Mouse (Mus musculus) testis, postnatal 10 days (tissue): ENCODE results near the gene Stk10.
A peak's percentile ranks its signal among the peaks of the same experiment; 100 is the strongest.
"Not testable (repeated sequence)": the region's sequence is repeated elsewhere in the genome, so short reads cannot be mapped to it uniquely, and the experiment has no call there.

Source experiments
- DNase-seq: peaks from one replicate; pipeline ENCODE4 v3.0.0; 2021; ENCODE audit warnings: low spot score

Gene Stk10

DNA sequence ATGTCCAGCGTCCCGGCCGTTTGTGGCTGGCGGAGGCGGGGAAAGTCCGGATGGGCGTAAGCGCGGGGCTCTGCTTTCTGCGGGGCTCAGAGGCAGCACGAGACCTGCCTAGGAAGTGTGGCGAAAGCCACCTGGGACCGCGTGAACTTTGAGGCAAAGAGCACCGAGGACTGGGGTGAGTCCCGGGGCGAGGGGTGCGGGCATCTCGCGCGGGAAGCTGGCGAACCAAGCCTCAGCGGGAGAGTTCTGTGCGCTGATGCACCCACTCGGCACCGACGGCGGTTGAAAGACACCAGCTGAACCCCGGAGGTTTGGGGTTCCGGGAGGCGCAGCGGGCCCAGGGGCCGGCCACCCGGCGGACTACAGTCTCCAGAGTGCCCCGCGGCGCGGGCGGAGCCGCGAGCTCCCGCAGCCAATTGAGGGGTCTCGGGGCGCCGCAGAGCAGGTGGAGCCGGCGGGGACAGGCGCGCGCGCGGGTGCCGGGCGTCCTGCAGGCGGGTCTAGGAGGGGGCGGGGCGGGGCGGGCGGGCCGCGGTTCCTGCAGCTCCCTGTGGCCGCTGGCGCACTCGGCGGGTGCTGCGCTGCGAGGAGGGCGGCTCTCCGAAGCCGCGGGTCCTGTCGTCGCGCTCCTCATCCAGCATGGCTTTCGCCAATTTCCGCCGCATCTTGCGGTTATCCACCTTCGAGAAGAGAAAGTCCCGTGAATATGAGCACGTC is at the start of gene Stk10:
Stk10 (plus strand) TSS at position 541 of the 717 bp plus-strand sequence.
- peak; percentile 86 for DNase-seq

DNA sequence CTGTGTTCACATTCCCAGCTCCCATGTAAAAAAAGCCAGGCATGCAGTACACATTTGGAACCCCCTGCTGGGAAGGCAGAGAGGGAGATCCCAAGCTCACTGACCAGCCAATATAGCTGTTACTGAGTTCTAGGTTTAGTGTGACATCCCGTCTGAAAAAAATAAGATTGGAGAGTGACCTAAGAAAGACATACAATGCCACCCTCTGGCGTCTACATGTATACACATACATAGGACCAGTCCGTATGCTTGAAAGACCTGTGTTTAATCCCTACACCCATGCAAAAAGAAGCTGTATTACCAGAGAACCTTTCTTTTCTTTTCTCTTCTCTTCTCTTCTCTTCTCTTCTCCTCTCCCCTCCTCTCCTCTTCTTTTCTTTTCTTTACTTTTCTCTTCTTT is 47.8 kb upstream of the Stk10 start:
- DNase-seq, result no peak

DNA sequence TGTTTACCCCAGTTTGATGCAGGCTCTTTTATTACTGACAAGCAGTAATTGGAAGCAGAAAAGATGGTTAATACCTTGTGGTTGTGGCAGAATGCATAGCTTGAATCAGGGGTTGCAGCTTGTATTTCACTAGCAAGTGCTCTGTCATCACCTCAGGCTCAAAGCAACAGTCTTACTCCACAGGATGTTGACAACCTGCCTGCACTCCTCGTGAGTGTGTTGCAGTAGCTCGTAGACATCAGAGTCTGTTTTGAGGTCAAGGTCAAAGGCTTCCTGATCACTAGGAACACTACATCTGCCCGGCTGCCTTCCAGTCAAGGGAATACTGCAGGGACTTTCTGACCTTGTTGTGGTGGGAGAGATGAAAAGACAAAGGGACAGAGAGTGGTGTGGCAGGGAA is 46.5 kb upstream of the Stk10 start:
- DNase-seq, result no peak

DNA sequence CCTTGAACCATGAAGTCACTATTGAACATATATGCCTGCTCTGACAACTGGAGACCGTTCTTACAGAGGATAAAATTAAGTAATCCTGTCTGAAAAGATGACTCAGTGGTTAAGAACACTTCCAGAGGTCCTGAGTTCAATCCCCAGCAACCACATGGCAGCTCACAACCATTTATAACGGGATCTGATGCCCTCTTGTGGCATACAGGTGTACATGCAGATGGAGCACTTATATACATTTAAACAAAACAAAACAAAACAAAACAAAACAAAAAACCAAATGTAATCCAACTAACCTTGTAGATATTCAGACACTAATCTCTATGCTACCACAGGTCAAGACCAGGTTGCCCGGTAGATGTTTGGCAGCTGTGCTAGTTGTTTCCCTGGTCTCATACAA is 45.6 kb upstream of the Stk10 start:
- DNase-seq, result no peak

DNA sequence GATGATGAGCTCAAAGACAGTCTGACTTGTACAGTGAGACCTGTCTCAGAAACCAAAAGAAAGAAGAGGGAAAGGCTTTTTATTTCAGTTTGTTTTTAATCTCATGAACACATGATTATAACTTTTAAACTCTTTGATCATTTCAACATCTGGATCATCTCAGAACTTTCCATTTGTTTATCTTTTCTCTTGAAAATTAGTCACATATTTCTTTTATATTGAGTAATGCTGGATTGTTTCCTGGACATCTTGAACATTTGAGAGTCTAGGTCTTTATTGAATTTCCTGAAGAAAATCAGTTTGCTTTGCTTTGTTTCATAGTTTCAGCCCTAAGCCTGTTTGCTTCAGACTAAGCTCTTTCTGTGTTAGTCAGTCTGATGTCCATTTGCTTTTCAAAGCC is 44.8 kb upstream of the Stk10 start:
- DNase-seq, result no peak

DNA sequence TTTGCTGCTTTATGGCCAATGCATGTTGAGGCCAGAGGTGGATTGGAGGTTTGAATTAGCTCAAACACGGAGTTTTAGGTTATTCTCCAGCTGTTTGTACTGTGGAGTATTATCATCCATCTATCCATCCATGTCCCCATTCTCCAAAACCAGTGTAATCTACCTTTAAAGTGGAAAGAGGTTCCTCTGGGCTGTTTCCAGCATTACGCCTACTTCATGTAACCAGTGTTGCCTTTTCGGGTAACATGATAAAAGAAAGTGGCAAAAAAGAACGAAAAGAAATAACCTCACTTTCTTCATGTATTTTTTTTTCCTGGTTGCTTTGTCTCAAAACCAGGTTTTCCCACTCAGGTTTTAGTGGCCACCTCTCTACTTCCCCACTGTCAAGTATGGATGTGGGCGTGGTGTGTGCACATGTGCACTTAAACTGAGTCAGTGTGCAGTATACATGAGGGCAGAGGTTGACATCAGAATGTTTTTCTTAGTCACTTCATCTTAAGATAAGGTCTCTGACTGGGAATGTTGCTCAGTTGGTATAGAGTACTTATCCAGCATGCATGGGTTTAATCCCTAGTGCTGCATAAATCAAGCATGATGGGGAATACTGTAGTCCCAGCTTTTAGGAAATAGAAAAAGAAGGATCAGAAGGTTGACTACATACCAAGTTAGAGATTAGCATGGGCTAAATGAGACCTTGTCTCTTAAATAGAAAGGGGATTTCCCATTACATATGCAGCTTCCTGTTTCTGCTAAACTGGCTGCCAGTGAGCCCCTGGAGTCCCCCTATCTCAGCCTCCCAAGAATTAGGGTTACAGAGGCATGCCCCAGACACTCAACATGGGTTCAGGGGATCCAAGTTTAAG is 44.1 kb upstream of the Stk10 start:
- no peak for DNase-seq

DNA sequence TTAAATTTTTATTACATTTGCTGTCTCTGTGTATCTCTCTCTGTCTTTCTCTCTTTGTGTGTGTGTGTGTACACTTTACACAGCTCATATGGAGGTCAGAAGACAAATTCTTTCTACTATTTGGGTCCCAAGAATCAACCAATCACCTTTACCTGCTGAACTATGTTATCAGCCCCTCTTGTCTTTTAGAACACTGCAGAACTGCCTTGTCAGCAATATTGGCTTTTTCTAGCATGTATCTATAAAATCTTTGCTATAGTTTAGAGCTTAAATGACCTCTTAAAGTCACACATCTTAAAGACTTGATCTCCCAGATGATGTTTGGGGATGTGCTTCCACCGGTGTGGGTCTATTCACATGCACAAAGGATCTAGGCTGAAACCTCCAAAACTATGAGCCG is 42.0 kb upstream of the Stk10 start:
- DNase-seq, result no peak

DNA sequence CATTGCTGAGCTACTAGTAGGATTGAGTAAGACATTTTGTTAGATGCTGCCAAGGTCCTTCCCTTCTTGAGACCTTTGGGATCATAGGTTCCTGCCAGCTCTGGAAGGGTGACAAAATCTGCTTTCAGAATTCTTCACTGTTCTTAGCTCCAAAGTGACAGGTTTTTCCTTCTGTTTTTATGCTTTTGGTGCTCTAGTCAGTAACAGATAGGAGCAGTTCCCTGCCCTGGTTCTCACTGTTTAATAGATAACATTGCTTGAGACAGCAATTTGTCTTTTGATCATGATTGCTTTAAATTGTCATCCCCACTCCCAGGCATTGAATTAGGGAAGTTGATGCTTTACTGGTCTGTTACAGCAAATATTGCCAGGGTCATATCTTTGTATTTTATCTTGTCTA is 39.8 kb upstream of the Stk10 start:
- DNase-seq, result no peak

DNA sequence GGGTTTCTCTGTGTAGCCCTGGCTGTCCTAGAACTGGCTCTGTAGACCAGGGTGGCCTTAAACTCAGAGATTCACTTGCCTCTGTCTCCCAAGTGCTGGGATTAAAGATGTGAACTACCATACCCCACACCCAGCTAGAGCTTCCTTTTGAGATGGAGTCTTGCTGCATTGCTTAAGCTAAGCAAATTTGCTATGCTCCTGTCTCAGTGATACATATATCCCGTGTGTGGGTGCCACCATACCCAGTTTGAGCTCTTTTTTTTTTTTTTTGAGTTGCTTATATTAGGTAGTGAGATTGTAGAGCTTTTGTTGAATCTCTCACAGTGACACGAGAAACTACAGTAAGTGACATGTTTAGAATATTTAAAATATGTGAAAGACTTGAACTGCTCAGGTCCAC is 37.8 kb upstream of the Stk10 start:
- no peak for DNase-seq

DNA sequence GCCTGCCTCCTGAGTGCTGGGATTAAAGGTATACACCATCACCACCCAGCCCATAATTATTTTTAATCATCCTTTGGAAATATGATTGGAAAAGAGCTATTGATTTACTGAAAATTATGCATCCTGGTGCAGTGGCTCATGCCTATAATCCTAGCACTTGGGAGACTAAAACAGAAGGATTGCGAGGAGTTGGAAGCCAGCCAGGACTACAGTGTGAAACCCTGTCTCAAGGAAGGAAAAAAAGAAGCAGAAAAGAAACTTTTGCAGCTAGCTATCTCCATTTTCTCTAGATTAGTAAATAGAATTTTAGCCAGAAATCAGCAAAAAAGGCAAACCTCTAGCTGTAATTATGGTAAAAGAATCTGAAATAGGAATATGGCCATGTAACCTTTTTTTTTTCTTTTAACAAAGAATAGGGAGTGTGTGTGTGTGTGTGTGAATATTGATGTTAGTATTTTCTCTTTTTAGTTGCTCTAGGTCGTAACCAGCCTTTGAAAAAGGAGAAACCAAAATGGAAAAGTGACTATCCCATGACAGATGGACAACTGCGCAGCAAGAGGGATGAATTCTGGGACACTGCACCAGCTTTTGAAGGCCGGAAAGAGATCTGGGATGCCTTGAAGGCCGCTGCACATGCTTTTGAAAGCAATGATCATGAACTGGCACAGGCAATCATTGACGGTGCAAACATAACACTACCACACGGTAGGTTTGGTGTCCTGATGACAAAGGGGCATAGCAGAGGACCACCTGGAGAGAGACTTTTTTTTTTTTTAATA is 34.2 kb upstream of the Stk10 start:
- DNase-seq, result peak; percentile 80

DNA sequence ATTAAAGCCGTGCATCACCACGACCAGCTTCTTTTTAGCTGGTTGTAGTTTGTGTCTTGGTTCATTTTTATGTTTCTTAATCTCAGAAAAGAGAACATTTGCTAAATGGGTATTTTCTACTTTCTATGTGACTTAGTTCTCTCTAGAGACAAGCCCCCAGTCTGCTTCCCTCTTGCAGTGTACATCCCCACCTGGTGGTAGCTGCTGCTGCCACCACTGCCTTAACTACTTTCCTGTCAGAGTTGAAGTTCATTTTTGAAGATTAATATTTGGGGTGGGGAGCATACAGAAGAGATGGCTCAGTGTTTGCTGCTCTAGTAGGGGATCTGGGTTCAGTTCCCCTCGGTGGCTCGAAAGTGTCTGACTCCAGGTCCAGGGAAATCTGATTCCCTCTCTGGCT is 33.2 kb upstream of the Stk10 start:
- DNase-seq, result no peak

DNA sequence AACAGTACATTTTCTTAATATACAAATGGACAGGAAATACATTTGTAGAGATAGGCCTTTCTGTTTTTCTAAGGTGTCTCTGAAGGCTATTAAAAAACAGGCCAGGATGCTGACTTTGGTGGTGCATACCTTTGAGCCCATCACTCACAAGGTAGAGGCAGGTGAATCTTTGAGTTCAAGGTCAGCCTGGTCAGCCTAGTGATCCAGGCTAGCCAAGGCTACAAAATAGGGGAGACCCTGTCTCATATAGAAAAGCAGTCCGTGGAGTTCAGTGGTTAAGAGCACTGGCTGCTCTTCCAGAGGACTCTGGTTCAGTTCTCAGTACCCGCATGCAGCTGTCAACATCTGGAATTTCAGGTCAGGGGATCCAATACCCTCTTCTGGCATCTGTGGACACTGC is 29.4 kb upstream of the Stk10 start:
- no peak for DNase-seq

DNA sequence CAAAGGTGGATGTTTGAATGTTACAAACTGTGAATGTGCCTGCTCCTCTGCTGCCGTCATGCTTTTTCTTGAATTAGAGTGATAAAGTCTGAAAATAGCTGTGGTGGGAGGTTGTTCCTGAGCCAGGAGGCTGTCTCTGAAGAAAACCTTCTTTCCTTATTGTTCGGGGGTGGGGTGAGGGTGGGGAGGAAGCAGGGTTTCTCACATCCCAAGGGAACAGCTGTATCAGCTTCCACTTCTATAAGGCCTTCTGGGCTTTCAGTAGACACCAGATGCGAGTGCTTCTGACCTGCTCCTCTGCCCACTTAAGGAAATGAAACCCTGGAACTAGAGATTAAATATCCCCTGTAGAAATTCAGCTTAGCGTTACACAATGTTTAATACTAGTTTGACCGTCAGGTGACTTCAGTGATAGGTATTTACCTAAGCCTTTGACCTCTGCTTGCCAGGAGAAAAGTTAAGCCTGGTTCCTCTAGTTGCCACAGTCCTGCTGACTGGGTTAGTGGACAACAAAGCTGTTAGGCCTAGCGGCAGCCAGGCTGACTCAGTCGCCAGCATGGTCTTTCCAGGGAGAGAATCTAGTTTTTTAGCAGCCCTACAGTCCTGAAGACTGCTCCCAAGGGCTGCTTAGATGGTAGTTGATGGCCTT is 27.9 kb upstream of the Stk10 start:
- no peak for DNase-seq

DNA sequence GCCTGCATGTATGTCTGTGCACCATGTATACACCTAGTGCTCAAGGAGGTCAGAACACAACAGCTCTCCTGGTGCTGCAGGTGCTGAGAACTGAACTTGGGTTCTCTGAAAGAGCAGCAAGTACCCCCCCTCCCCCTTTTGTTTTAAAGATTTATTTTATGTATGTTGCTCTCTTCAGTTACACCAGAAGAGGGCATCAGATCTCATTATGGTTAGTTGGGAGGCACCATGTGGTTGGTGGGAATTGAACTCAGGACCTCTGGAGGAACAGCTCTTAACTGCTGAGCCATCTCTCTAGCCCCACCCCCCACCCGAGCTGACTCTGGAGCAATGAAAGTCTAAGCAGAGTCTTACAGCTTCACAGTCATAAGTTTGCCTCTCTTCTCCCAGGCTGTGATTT is 22.2 kb upstream of the Stk10 start:
- no peak for DNase-seq

DNA sequence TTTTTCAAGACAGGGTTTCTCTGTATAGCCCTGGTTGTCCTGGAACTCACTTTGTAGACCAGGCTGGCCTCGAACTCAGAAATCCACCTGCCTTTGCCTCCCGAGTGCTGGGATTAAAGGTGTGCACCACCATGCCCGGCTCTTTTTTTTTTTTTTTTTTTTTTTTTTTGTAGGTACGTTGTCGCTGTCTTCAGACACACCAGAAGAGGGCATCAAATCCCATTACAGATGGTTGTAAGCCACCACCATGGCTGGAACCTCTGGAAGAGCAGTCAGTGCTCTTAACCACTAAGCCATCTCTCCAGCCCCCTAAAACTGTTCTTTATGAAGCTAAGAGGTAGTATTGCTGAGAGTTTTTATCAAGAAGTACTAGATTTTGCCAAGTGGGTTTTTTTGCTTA is 18.3 kb upstream of the Stk10 start:
- DNase-seq, result not testable (repeated sequence)

DNA sequence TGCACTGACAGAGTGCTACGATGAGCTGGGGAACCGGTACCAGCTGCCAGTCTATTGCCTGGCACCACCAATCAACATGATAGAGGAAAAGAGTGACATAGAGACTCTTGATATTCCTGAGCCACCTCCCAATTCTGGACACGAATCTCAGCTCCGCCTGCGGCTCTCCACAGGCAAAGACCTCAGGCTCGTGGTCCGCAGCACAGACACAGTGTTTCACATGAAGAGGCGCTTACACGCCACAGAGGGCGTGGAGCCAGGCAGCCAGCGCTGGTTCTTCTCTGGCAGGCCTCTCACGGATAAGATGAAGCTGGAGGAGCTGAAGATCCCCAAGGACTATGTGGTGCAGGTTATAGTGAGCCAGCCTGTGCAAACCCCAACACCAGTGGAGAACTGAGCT is 17.0 kb upstream of the Stk10 start:
- DNase-seq, result no peak

DNA sequence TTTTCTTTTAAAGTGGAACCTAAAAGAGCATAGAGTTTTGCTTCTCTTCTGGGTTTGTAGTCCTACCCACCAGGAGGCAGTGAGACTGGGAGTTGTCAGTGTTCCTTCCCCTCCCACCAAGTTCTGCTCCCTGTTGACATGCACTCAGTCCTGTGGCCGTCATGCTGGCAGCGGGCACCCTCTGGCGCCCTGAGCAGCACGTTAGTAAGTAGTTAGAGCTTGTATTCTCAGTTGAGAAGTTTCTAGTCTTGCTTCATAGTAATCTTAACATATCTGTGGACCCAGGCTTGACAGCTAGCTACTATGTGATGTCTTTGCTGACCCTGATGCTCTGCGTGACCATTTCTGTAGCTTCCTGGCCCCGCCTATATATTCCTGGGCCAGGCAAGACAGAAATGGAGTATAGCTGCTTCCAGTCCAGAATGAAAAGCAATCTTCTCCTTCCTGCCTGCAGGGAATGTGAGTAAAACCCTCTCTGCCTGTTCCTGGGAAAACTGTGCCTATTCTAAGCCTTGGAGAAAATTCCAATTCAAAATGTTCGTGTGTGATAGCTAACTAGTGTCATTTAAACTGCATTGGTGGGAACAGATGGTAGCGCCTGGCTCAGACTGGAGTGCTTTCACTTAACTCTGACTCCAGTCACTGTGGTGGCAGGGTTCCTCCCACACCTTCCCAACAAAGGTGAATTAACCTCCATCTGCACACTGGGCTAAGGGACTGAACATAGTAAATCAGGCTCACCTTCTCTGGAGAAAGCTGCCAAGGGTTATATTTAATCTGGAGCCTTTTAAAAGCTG is 16.0 kb upstream of the Stk10 start:
- no peak for DNase-seq

DNA sequence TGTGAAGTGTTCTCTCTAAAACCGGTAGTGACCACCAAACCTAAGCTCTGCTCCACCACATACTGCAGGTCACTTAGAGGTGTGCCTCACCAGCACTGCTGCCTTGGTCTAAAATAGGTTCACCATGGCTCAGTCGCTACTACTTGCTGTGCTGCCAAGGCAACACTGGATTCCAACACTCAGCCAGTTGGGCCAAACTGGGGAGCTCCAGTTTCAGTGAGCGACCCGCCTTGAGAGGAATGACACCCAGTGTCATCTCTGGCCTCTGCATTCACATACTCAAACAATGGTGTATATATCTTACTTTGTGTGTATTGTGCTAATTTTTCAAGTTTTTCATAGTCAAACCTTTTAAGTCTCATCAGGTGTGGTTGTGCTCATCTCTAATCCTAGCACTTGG is 14.3 kb upstream of the Stk10 start:
- no peak for DNase-seq

DNA sequence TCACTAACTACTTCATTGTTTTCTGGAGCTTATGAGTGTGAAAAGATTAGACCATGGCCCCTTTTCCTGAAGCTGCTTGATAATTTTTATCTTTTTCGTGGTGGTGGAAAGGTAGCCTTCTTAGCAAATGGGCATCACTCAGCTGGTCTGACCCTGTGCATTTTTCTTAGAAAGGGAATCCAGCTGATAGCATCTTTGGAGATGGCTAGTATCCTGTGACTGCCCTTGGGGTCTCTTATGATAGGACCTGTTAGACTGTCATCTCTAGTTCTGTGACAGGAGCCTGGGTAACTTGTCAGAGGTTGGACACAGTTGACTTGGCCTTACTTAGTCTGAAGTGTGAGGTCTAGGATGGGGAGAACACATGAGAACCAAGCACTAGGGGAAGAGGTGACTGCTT is 13.8 kb upstream of the Stk10 start:
- DNase-seq, result no peak

DNA sequence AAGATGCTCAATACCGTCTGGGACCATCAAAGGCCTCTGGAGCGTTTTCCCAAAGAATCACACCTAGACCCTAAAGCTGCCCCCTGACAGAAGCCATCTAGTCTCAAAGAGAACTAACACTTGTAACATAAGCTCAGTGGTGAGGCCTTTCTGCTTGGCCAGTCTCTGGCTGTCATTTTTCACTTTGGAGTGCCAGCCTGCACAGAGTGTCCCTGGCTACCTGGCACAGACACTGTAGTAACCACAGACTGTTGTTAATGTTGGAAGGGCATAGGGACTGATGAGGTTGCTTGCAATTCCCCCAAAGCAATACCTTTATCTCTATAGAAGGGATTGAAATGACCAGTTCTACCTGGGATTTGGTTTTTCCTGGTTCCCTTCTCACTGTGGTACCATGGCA is 11.9 kb upstream of the Stk10 start:
- no peak for DNase-seq

DNA sequence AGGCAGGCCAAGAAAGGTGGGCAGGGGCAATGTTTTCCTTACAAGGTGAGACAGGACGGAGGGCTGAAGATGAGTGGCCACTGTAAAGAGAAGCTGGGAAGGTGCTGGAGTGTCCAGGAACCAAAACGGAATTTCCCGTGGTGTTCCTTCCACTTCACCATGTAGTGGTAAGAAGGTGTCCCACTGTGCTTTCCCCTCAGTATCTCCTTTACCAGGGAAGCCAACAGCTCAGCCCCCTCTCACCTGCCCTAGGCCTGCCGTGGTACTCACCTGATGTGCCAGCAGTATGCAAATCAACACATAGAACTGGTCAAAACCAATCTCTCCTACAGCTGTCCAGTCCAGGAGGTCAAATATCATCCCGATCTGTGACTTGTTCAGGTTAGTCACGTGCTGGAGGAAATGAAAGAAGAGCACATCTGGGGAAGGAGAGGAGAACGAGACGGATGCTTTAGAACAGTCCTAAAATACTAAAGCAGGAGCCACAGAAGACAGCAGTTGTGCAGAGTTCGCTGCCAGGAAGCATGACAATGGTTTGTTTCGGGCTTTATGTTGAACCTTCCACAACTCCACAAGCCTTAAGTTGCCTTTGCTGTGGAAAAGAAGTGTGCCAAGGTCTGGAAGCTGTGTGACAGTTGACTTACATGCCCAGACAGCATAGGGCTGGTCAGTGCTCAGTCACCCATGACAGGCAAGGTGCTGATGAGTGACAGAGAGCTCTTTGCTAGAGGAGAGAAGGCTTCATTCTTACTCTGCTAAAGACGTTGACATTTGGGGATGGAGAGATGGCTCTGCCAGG is 8.8 kb upstream of the Stk10 start:
- no peak for DNase-seq
